Mouse (Mus musculus) testis, adult 2 months (tissue): ENCODE results near the gene Ndufb2.

ENCODE experiments used
- CTCF ChIP-seq: fragments of 200-500 bp; IDR thresholded peaks from 2 replicates; pipeline ENCODE4 v1.5.1; 2012; ENCODE audit warnings: low read depth, mild to moderate bottlenecking, inconsistent platforms, low read length, moderate library complexity; ENCODE audit not compliant: control insufficient read depth, insufficient read depth, insufficient replicate concordance
- POLR2A ChIP-seq: fragments of 200-500 bp; IDR thresholded peaks from 2 replicates; pipeline ENCODE4 v1.6.1; 2012; ENCODE audit warnings: low read depth, mild to moderate bottlenecking, inconsistent platforms, low read length, moderate library complexity; ENCODE audit not compliant: control insufficient read depth

- TF ChIP-seq POLR2A: no peak
- TF ChIP-seq CTCF: no peak
Observed at GRCm38 (mm10) chr6:39604565-39604964, 12.2 kb downstream of the Ndufb2 start.
